Mouse (Mus musculus) CH12.LX (cell line): ENCODE results near the gene Cebpzos. TPM values are rescaled to one million over a fixed set of nuclear protein-coding genes. Genes with fewer than 3 reads are reported as not detected.

Experiments
- DNase-seq: peaks from one replicate; pipeline ENCODE4 v3.0.0-alpha.2; 2013; ENCODE audit errors: extremely low read depth
- H3K27ac ChIP-seq: 2 replicates; pipeline ENCODE4 v1.5.1; 2012; ENCODE audit warnings: low read depth, mild to moderate bottlenecking, control low read depth, moderate library complexity; ENCODE audit not compliant: insufficient read depth
- H3K27me3 ChIP-seq: replicated peaks from 2 replicates; pipeline ENCODE3; 2012; ENCODE audit warnings: inconsistent platforms
- H3K36me3 ChIP-seq, 2 experiments: replicated peaks in 1 of 2; 2 replicates each; pipeline versions ENCODE3 to v1.6.1; 2012; ENCODE audit warnings: inconsistent platforms in 1 of 2, low read length in 1 of 2, mild to moderate bottlenecking in 1 of 2, mixed read lengths in 1 of 2, moderate library complexity in 1 of 2; ENCODE audit not compliant: control insufficient read depth in 1 of 2, insufficient read depth in 1 of 2
- H3K4me1 ChIP-seq, 2 experiments: 2 replicates each; pipeline ENCODE4 v1.6.1; 2012; ENCODE audit warnings: inconsistent platforms in 1 of 2, moderate library complexity in 1 of 2; ENCODE audit not compliant: insufficient read depth in 2 of 2, control insufficient read depth in 1 of 2
- H3K4me2 ChIP-seq: 2 replicates; pipeline ENCODE4 v1.6.1; 2012; ENCODE audit warnings: low read depth, mild to moderate bottlenecking, control low read depth; ENCODE audit not compliant: poor library complexity, insufficient read depth, severe bottlenecking
- H3K4me3 ChIP-seq, 3 experiments: fragments of 150-350 bp in 1 of 3; sonication (generic) in 1 of 3; replicated peaks in 1 of 3; 2 replicates each; pipeline versions ENCODE3 to v1.5.1; 2011 to 2012; ENCODE audit warnings: low read depth in 2 of 3, low read length in 2 of 3, mild to moderate bottlenecking in 2 of 3, moderate library complexity in 2 of 3, control low read depth in 1 of 3, improper control_type of control experiment in 1 of 3, inconsistent platforms in 1 of 3, mixed read lengths in 1 of 3; ENCODE audit not compliant: poor library complexity in 1 of 3
- H3K79me2 ChIP-seq: replicated peaks from 2 replicates; pipeline ENCODE4 v1.6.1; 2012; ENCODE audit warnings: mild to moderate bottlenecking, moderate library complexity; ENCODE audit not compliant: control insufficient read depth, poor library complexity, insufficient read depth, severe bottlenecking; ENCODE audit errors: extremely low read depth
- H3K9ac ChIP-seq: 2 replicates; pipeline ENCODE4 v1.6.1; 2012; ENCODE audit warnings: low read depth, mild to moderate bottlenecking, control low read depth, moderate library complexity; ENCODE audit not compliant: insufficient read depth
- H3K9me3 ChIP-seq: replicated peaks from 2 replicates; pipeline ENCODE3; 2012; ENCODE audit warnings: low read length, inconsistent platforms, mixed read lengths
- BHLHE40 ChIP-seq: IDR thresholded peaks from 2 replicates; pipeline ENCODE4 v1.6.1; 2011; ENCODE audit warnings: mild to moderate bottlenecking, low read depth, low read length, improper control_type of control experiment
- E2F4 ChIP-seq: IDR thresholded peaks from 2 replicates; pipeline ENCODE4 v1.6.1; 2011; ENCODE audit warnings: low read depth, low read length, improper control_type of control experiment; ENCODE audit not compliant: insufficient replicate concordance
- ELF1 ChIP-seq: IDR thresholded peaks from 2 replicates; pipeline ENCODE4 v1.6.1; 2014; ENCODE audit warnings: low read depth, mild to moderate bottlenecking, inconsistent platforms, low read length, improper control_type of control experiment
- HCFC1 ChIP-seq: IDR thresholded peaks from 2 replicates; pipeline ENCODE4 v1.6.1; 2012; ENCODE audit warnings: low read depth, mild to moderate bottlenecking, inconsistent platforms, low read length, improper control_type of control experiment
- IRF4 ChIP-seq: IDR thresholded peaks from 2 replicates; pipeline ENCODE4 v1.6.1; 2014; ENCODE audit warnings: low read depth, mild to moderate bottlenecking, inconsistent platforms, low read length, improper control_type of control experiment
- JUN ChIP-seq: IDR thresholded peaks from 2 replicates; pipeline ENCODE4 v1.6.1; 2011; ENCODE audit warnings: low read depth, mild to moderate bottlenecking, low read length, improper control_type of control experiment, moderate library complexity; ENCODE audit not compliant: insufficient read depth
- JUND ChIP-seq: conservative IDR thresholded peaks from 2 replicates; pipeline ENCODE4 v1.6.1; 2011; ENCODE audit warnings: low read depth, low read length, improper control_type of control experiment
- KAT2A ChIP-seq: IDR thresholded peaks from 2 replicates; pipeline ENCODE4 v1.6.1; 2012; ENCODE audit warnings: low read length, improper control_type of control experiment, inconsistent platforms; ENCODE audit not compliant: insufficient replicate concordance
- MAFK ChIP-seq: IDR thresholded peaks from 2 replicates; pipeline ENCODE4 v1.6.1; 2011; ENCODE audit warnings: low read length, improper control_type of control experiment; ENCODE audit not compliant: insufficient replicate concordance
- MAX ChIP-seq: IDR thresholded peaks from 2 replicates; pipeline ENCODE4 v1.6.1; 2011; ENCODE audit warnings: low read length, improper control_type of control experiment
- MEF2A ChIP-seq: IDR thresholded peaks from 2 replicates; pipeline ENCODE4 v1.6.1; 2014; ENCODE audit warnings: low read depth, mild to moderate bottlenecking, inconsistent platforms, low read length, improper control_type of control experiment, borderline replicate concordance
- MXI1 ChIP-seq: IDR thresholded peaks from 2 replicates; pipeline ENCODE4 v1.6.1; 2011; ENCODE audit warnings: mild to moderate bottlenecking, low read depth, low read length, improper control_type of control experiment
- MYC ChIP-seq: IDR thresholded peaks from 2 replicates; pipeline ENCODE4 v1.6.1; 2011; ENCODE audit warnings: low read depth, mild to moderate bottlenecking, improper control_type of control experiment, low read length
- NELFE ChIP-seq: IDR thresholded peaks from 2 replicates; pipeline ENCODE4 v1.6.1; 2011; ENCODE audit warnings: low read depth, low read length, improper control_type of control experiment
- PAX5 ChIP-seq: IDR thresholded peaks from 2 replicates; pipeline ENCODE4 v1.6.1; 2012; ENCODE audit warnings: low read length, inconsistent platforms, mixed read lengths
- POLR2A ChIP-seq: IDR thresholded peaks from 2 replicates; pipeline ENCODE4 v1.6.1; 2011; ENCODE audit warnings: low read depth, mild to moderate bottlenecking, improper control_type of control experiment, low read length
- POLR2AphosphoS2 ChIP-seq: IDR thresholded peaks from 2 replicates; pipeline ENCODE4 v1.6.1; 2011; ENCODE audit warnings: low read depth, low read length, improper control_type of control experiment
- RAD21 ChIP-seq: IDR thresholded peaks from 2 replicates; pipeline ENCODE4 v1.6.1; 2011; ENCODE audit warnings: low read depth, mild to moderate bottlenecking, low read length, improper control_type of control experiment, moderate library complexity
- SIN3A ChIP-seq: IDR thresholded peaks from 2 replicates; pipeline ENCODE4 v1.6.1; 2012; ENCODE audit warnings: low read length, improper control_type of control experiment, inconsistent platforms
- SMC3 ChIP-seq: IDR thresholded peaks from 2 replicates; pipeline ENCODE4 v1.6.1; 2011; ENCODE audit warnings: low read depth, low read length, improper control_type of control experiment
- TBP ChIP-seq: conservative IDR thresholded peaks from 2 replicates; pipeline ENCODE4 v1.6.1; 2011; ENCODE audit warnings: low read depth, low read length, improper control_type of control experiment
- TCF12 ChIP-seq: IDR thresholded peaks from 2 replicates; pipeline ENCODE4 v1.6.1; 2014; ENCODE audit warnings: low read depth, mild to moderate bottlenecking, inconsistent platforms, low read length, improper control_type of control experiment
- USF1 ChIP-seq: IDR thresholded peaks from 2 replicates; pipeline ENCODE4 v1.6.1; 2014; ENCODE audit warnings: low read depth, mild to moderate bottlenecking, inconsistent platforms, low read length, improper control_type of control experiment
- ZKSCAN1 ChIP-seq: IDR thresholded peaks from 2 replicates; pipeline ENCODE4 v1.6.1; 2012; ENCODE audit warnings: low read depth, inconsistent platforms, low read length, improper control_type of control experiment, borderline replicate concordance
- ZMIZ1 ChIP-seq: IDR thresholded peaks from 2 replicates; pipeline ENCODE4 v1.6.1; 2012; ENCODE audit warnings: low read depth, mild to moderate bottlenecking, inconsistent platforms, low read length, improper control_type of control experiment
- ZNF384 ChIP-seq: IDR thresholded peaks from 2 replicates; pipeline ENCODE4 v1.6.1; 2012; ENCODE audit warnings: low read depth, low read length, improper control_type of control experiment, inconsistent platforms
- dilution Hi-C: fragments of 300-500 bp; cut with MboI; formaldehyde crosslinking; loops from 2 replicates; pipeline ENCODE4 v1.14.3; 2020; ENCODE audit warnings: low sequenced_read_pairs; ENCODE audit not compliant: extremely low pct_unique_long_range_greater_than_20kb, extremely low pct_ligation_motif_present
- in situ Hi-C: fragments of 300-500 bp; cut with MboI; formaldehyde crosslinking; loops from 3 replicates; pipeline ENCODE4 v1.14.3; 2019; ENCODE audit warnings: low sequenced_read_pairs, low pct_ligation_motif_present, low pct_unique_long_range_greater_than_20kb, mixed read lengths
- polyA plus RNA-seq: library from polyadenylated mRNA; unstranded; fragments of >175 nt; gene quantifications from 2 replicates; pipeline ENCODE4 v1.2.1, GENCODE M21; 2012; ENCODE audit warnings: low read depth; ENCODE audit not compliant: insufficient read length
- total RNA-seq, 2 experiments: library from RNA; depleted of rRNA; stranded (reverse); fragments of 300-350 nt in 1 of 2; fragments of >200 nt in 1 of 2; gene quantifications; 2 replicates each; pipeline ENCODE4 v1.2.3; 2012 to 2014

The Cebpzos gene
- total and polyA plus RNA-seq, 3 experiments, result 29.9 to 63.7 (median 34.8) TPM

- Histone ChIP-seq H3K27me3 (no peaks in the 10 kb centered on the region), H3K4me1 (peaks cover 9 to 48% of the 10 kb centered on the region in 2 experiments), H3K9ac (peak overlapping the region; percentile 77), H3K4me2 (peak overlapping the region; percentile 82), H3K9me3 (no peaks in the 10 kb centered on the region), H3K4me3 (peak overlapping the region; percentile 78 to 96 (median 91)), H3K36me3 (peaks cover 40 to 56% of the 10 kb centered on the region in 2 experiments), H3K79me2 (peaks cover 50% of the 10 kb centered on the region), H3K27ac (no peak overlapping the region)
- dilution Hi-C loops, result no loop called here
- in situ Hi-C loops, result no loop called here
- TF ChIP-seq ZNF384, result 0 out of 2 replicates have a peak, but pooled peaks have one; percentile 11
- TF ChIP-seq IRF4, result no peak
- no peak for DNase-seq
Observed at GRCm38 (mm10) chr17:78935857-78936256, 19.6 kb downstream of the Cebpzos start.

- H3K4me1 ChIP-seq, result peaks cover 9 to 48% of the 10 kb centered on the region in 2 experiments
- TF ChIP-seq RAD21 (no peak), POLR2AphosphoS2 (0 out of 2 replicates have a peak, but pooled peaks have one; percentile 43), MXI1 (peak; percentile 84), MYC (peak; percentile 63; the same call in 1 of the 2 replicates), ZKSCAN1 (no peak), ZMIZ1 (peak; percentile 83; the same call in 1 of the 2 replicates), BHLHE40 (peak; percentile 48), ZNF384 (no peak), POLR2A (peak; percentile 89), JUND (no peak), IRF4 (0 out of 2 replicates have a peak, but pooled peaks have one; percentile 9), E2F4 (no peak), MEF2A (peak; percentile 14; the same call in 1 of the 2 replicates), TBP (peak; percentile 85), TCF12 (peak; percentile 77), KAT2A (peak; percentile 63; the same call in 1 of the 2 replicates), JUN (no peak), NELFE (peak; percentile 73), SIN3A (peak; percentile 33), ELF1 (peak; percentile 97), MAX (peak; percentile 76; the same call in 1 of the 2 replicates), MAFK (no peak), HCFC1 (peak; percentile 93), USF1 (no peak), PAX5 (no peak), SMC3 (no peak)
- H3K9me3 ChIP-seq, result no peaks in the 10 kb centered on the region
- in situ Hi-C loops (no loop called here), dilution Hi-C loops (no loop called here)
- peak within 1 kb of the TSS; percentile 92 for H3K4me2 ChIP-seq
- H3K36me3 ChIP-seq, result peaks cover 33 to 56% of the 10 kb centered on the region in 2 experiments
- H3K4me3 ChIP-seq, result peak within 1 kb of the TSS; percentile 78 to 96 (median 91)
- peak within 1 kb of the TSS; percentile 26; the same call in 1 of the 2 replicates for H3K27ac ChIP-seq
- H3K9ac ChIP-seq, result peak within 1 kb of the TSS; percentile 77
- no peaks in the 10 kb centered on the region for H3K27me3 ChIP-seq
- peaks cover 50% of the 10 kb centered on the region for H3K79me2 ChIP-seq
- peak; percentile 99 for DNase-seq
Observed at GRCm38 (mm10) chr17:78936466-78937228, 20.3 kb downstream of the Cebpzos start, which contains the start of the genes Cebpz and Ndufaf7. TSS of gene Cebpz (minus strand) at chr17:78937066. TSS of gene Ndufaf7 (plus strand) at chr17:78937136.
